Mouse (Mus musculus) megakaryocyte progenitor cell, adult 5-6 weeks (primary cell): Measurements from ENCODE around the gene Alx3. TPM values are rescaled to one million over a fixed set of nuclear protein-coding genes. Genes with fewer than 3 reads are reported as not detected.

Source experiments
- ATAC-seq: replicated peaks from 2 replicates; pipeline ENCODE4 v1.8.0; 2016; ENCODE audit warnings: mild to moderate bottlenecking, moderate TSS enrichment, inconsistent platforms; ENCODE audit not compliant: poor library complexity
- total RNA-seq, 2 experiments: library from RNA; stranded (forward) in 1 of 2; stranded (reverse) in 1 of 2; fragments of 157-497, 149-512 nt in 1 of 2; fragments of 200-1000 nt in 1 of 2; gene quantifications; 2 replicates each; pipeline versions ENCODE4 v1.2.3 to v1.2.4; 2015 to 2017

The Alx3 gene
- total RNA-seq (2015), result not detected in 2 replicates
- total RNA-seq (2017), result not detected in 2 replicates

- ATAC-seq, result no peak
Measured at GRCm38 (mm10) chr3:107594662-107595263, at the start of gene Alx3. Gene Alx3, plus strand, starts transcription at chr3:107595031.

GRCm38 (mm10) chr3:107545278-107545677, 49.6 kb upstream of the Alx3 start:
- ATAC-seq, result no peak

GRCm38 (mm10) chr3:107545716-107546412, 49.0 kb upstream of the Alx3 start:
- ATAC-seq, result no peak

- ATAC-seq, result no peak
Measured at GRCm38 (mm10) chr3:107546956-107547355, 47.9 kb upstream of the Alx3 start.

GRCm38 (mm10) chr3:107550409-107551049, 44.3 kb upstream of the Alx3 start:
- ATAC-seq, result peak; percentile 65

GRCm38 (mm10) chr3:107554842-107555241, 40.0 kb upstream of the Alx3 start, which contains the start of gene Ubl4b:
Gene Ubl4b, minus strand, starts transcription at chr3:107555073.
- ATAC-seq, result no peak

GRCm38 (mm10) chr3:107558740-107559139, 36.1 kb upstream of the Alx3 start:
- ATAC-seq, result no peak

- ATAC-seq, result peak; percentile 97
Measured at GRCm38 (mm10) chr3:107559183-107559582, 35.6 kb upstream of the Alx3 start.

GRCm38 (mm10) chr3:107562104-107562503, 32.7 kb upstream of the Alx3 start:
- no peak for ATAC-seq

GRCm38 (mm10) chr3:107562591-107562990, 32.2 kb upstream of the Alx3 start:
- no peak for ATAC-seq

GRCm38 (mm10) chr3:107563880-107564279, 31.0 kb upstream of the Alx3 start:
- ATAC-seq, result no peak

GRCm38 (mm10) chr3:107565331-107565730, 29.5 kb upstream of the Alx3 start:
- ATAC-seq, result no peak

- ATAC-seq, result no peak
Measured at GRCm38 (mm10) chr3:107567766-107568165, 27.1 kb upstream of the Alx3 start.

GRCm38 (mm10) chr3:107568721-107569120, 26.1 kb upstream of the Alx3 start:
- ATAC-seq, result no peak

- ATAC-seq, result peak; percentile 65
Measured at GRCm38 (mm10) chr3:107571205-107571604, 23.6 kb upstream of the Alx3 start.

GRCm38 (mm10) chr3:107576807-107577206, 18.0 kb upstream of the Alx3 start:
- ATAC-seq, result no peak

- peak; percentile 84 for ATAC-seq
Measured at GRCm38 (mm10) chr3:107577810-107578390, 16.9 kb upstream of the Alx3 start.

GRCm38 (mm10) chr3:107579466-107579865, 15.4 kb upstream of the Alx3 start:
- ATAC-seq, result peak; percentile 45; the same call in 1 of the 2 replicates

GRCm38 (mm10) chr3:107581103-107582010, 13.5 kb upstream of the Alx3 start:
- no peak for ATAC-seq

- ATAC-seq, result no peak
Measured at GRCm38 (mm10) chr3:107582130-107582874, 12.5 kb upstream of the Alx3 start.
